Mouse (Mus musculus) heart, embryonic 10.5 days (tissue): Measurements from ENCODE around the gene Phb2. TPM values are rescaled to one million over a fixed set of nuclear protein-coding genes. Genes with fewer than 3 reads are reported as not detected.

Source experiments
- DNase-seq: peaks from one replicate; pipeline ENCODE4 v3.0.0-alpha.2; 2017; ENCODE audit warnings: low spot score
- H3K27ac ChIP-seq: fragments of 300-500 bp; sonication (generic); 2 replicates; pipeline ENCODE4 v1.5.1; 2016; ENCODE audit warnings: mild to moderate bottlenecking
- H3K27me3 ChIP-seq: fragments of 300-500 bp; sonication (generic); 2 replicates; pipeline ENCODE4 v1.6.1; 2016; ENCODE audit warnings: mild to moderate bottlenecking; ENCODE audit not compliant: poor library complexity, insufficient read depth, severe bottlenecking
- H3K36me3 ChIP-seq: fragments of 300-500 bp; sonication (generic); 2 replicates; pipeline ENCODE4 v1.6.1; 2016; ENCODE audit warnings: mild to moderate bottlenecking, moderate library complexity
- H3K4me1 ChIP-seq: fragments of 300-500 bp; sonication (generic); 2 replicates; pipeline ENCODE4 v1.6.1; 2016; ENCODE audit warnings: mild to moderate bottlenecking
- H3K4me3 ChIP-seq: fragments of 300-500 bp; sonication (generic); 2 replicates; pipeline ENCODE4 v1.5.1; 2016; ENCODE audit warnings: mild to moderate bottlenecking, moderate library complexity
- H3K9me3 ChIP-seq: fragments of 300-500 bp; sonication (generic); 2 replicates; pipeline ENCODE4 v1.6.1; 2016; ENCODE audit warnings: mild to moderate bottlenecking, moderate library complexity
- WGBS: fragments of 180-500 bp; shearing (Covaris S2); methylation state at CpG from one replicate; pipeline ENCODE4 v1.1.7; 2016; 5-methylcytosine and 5-hydroxymethylcytosine counted together
- polyA plus RNA-seq: library from polyadenylated mRNA; unstranded; fragments of >200 nt; fragmentation: Nextera tagmentation; extraction: Ambion mirVana; gene quantifications from 2 replicates; pipeline ENCODE4 v1.2.1, GENCODE M21; 2016

Phb2 gene
- polyA plus RNA-seq: 438 and 483 TPM in 2 replicates

- Histone ChIP-seq H3K4me1 (peaks cover 23% of the 10 kb centered on the region), H3K27ac (peak within 1 kb of the TSS; percentile 96), H3K36me3 (peaks cover 66% of the 10 kb centered on the region), H3K4me3 (peak within 1 kb of the TSS; percentile 97), H3K9me3 (no peaks in the 10 kb centered on the region), H3K27me3 (no peaks in the 10 kb centered on the region)
- WGBS: under 1% methylated on average over 76 of the region's 76 CpGs
- DNase-seq: peak; percentile 99
Measured at GRCm38 (mm10) chr6:124711824-124712782, at the start of gene Phb2, which contains the start of gene Emg1. Gene Phb2, plus strand, starts transcription at chr6:124712336. Gene Emg1, minus strand, starts transcription at chr6:124712178.

- WGBS: under 1% methylated on average over 78 of the region's 87 CpGs
- peak within 1 kb of the TSS; percentile 93 for H3K27ac ChIP-seq
- H3K9me3 ChIP-seq: no peaks in the 10 kb centered on the region
- H3K27me3 ChIP-seq: no peaks in the 10 kb centered on the region
- H3K4me3 ChIP-seq: peak within 1 kb of the TSS; percentile 88
- H3K36me3 ChIP-seq: no peaks in the 10 kb centered on the region
- H3K4me1 ChIP-seq: peaks cover 8% of the 10 kb centered on the region; the same call in 1 of the 2 replicates
- peak; percentile 100 for DNase-seq
Measured at GRCm38 (mm10) chr6:124662477-124663423, 49.4 kb upstream of the Phb2 start, which contains the start of gene Lpcat3. Gene Lpcat3, plus strand, starts transcription at chr6:124663027.

GRCm38 (mm10) chr6:124663424-124663795 lies 48.7 kb upstream of the Phb2 start:
- H3K27ac ChIP-seq: peak overlapping the region; percentile 93
- WGBS: 20% methylated on average over 13 of the region's 13 CpGs

GRCm38 (mm10) chr6:124664256-124664655 lies 47.9 kb upstream of the Phb2 start:
- H3K4me1 ChIP-seq: peaks cover 8% of the 10 kb centered on the region; the same call in 1 of the 2 replicates
- 84% methylated on average over 7 of the region's 7 CpGs for WGBS
- H3K4me3 ChIP-seq: peak overlapping the region; percentile 88; the same call in 1 of the 2 replicates
- no peaks in the 10 kb centered on the region for H3K27me3 ChIP-seq
- H3K27ac ChIP-seq: no peak overlapping the region
- no peaks in the 10 kb centered on the region for H3K36me3 ChIP-seq
- no peak for DNase-seq
- no peaks in the 10 kb centered on the region for H3K9me3 ChIP-seq

More at GRCm38 (mm10) chr6:124663424-124663795, 48.7 kb upstream of the Phb2 start:
- H3K27me3 ChIP-seq: no peaks in the 10 kb centered on the region
- H3K4me3 ChIP-seq: peak overlapping the region; percentile 88
- H3K9me3 ChIP-seq: no peaks in the 10 kb centered on the region
- DNase-seq: no peak
- no peaks in the 10 kb centered on the region for H3K36me3 ChIP-seq
- H3K4me1 ChIP-seq: peaks cover 8% of the 10 kb centered on the region; the same call in 1 of the 2 replicates

GRCm38 (mm10) chr6:124665011-124665410 lies 47.1 kb upstream of the Phb2 start:
- Histone ChIP-seq H3K9me3 (no peaks in the 10 kb centered on the region), H3K4me1 (peaks cover 8% of the 10 kb centered on the region; the same call in 1 of the 2 replicates), H3K4me3 (no peak overlapping the region), H3K36me3 (no peaks in the 10 kb centered on the region), H3K27me3 (no peaks in the 10 kb centered on the region), H3K27ac (no peak overlapping the region)
- no peak for DNase-seq
- 96% methylated on average over 10 of the region's 10 CpGs for WGBS

- peaks cover 5% of the 10 kb centered on the region for H3K36me3 ChIP-seq
- peaks cover 7% of the 10 kb centered on the region; the same call in 1 of the 2 replicates for H3K4me1 ChIP-seq
- DNase-seq: no peak
- no peaks in the 10 kb centered on the region for H3K9me3 ChIP-seq
- H3K27me3 ChIP-seq: no peaks in the 10 kb centered on the region
- no peak overlapping the region for H3K4me3 ChIP-seq
- H3K27ac ChIP-seq: no peak overlapping the region
- WGBS: 77% methylated on average over 11 of the region's 11 CpGs
Measured at GRCm38 (mm10) chr6:124669234-124669859, 42.8 kb upstream of the Phb2 start.

GRCm38 (mm10) chr6:124670281-124670900 lies 41.7 kb upstream of the Phb2 start:
- Histone ChIP-seq H3K36me3 (peaks cover 10% of the 10 kb centered on the region), H3K4me3 (no peak overlapping the region), H3K4me1 (peaks cover 7% of the 10 kb centered on the region; the same call in 1 of the 2 replicates), H3K9me3 (no peaks in the 10 kb centered on the region), H3K27me3 (no peaks in the 10 kb centered on the region), H3K27ac (no peak overlapping the region)
- no peak for DNase-seq
- WGBS: 84% methylated on average over 7 of the region's 7 CpGs

GRCm38 (mm10) chr6:124672100-124672499 lies 40.0 kb upstream of the Phb2 start:
- DNase-seq: no peak
- no peak overlapping the region for H3K4me3 ChIP-seq
- peaks cover 7% of the 10 kb centered on the region; the same call in 1 of the 2 replicates for H3K4me1 ChIP-seq
- peaks cover 10% of the 10 kb centered on the region for H3K36me3 ChIP-seq
- no peak overlapping the region for H3K27ac ChIP-seq
- H3K9me3 ChIP-seq: no peaks in the 10 kb centered on the region
- WGBS: 54% methylated on average over 6 of the region's 6 CpGs
- no peaks in the 10 kb centered on the region for H3K27me3 ChIP-seq

GRCm38 (mm10) chr6:124673619-124674018 lies 38.5 kb upstream of the Phb2 start:
- 91% methylated on average over 9 of the region's 9 CpGs for WGBS
- Histone ChIP-seq H3K36me3 (peaks cover 10% of the 10 kb centered on the region), H3K27me3 (no peaks in the 10 kb centered on the region), H3K4me3 (no peak overlapping the region), H3K9me3 (no peaks in the 10 kb centered on the region), H3K27ac (no peak overlapping the region), H3K4me1 (peaks cover 7% of the 10 kb centered on the region; the same call in 1 of the 2 replicates)
- DNase-seq: no peak

- DNase-seq: no peak
- Histone ChIP-seq H3K9me3 (no peaks in the 10 kb centered on the region), H3K27me3 (no peaks in the 10 kb centered on the region), H3K4me1 (peaks cover 7% of the 10 kb centered on the region; the same call in 1 of the 2 replicates), H3K27ac (no peak overlapping the region), H3K4me3 (no peak overlapping the region), H3K36me3 (peaks cover 10% of the 10 kb centered on the region)
- WGBS: 92% methylated on average over 7 of the region's 7 CpGs
Measured at GRCm38 (mm10) chr6:124674591-124674990, 37.5 kb upstream of the Phb2 start.

- 84% methylated on average over 6 of the region's 6 CpGs for WGBS
Measured at GRCm38 (mm10) chr6:124676171-124676570, 36.0 kb upstream of the Phb2 start.

More at GRCm38 (mm10) chr6:124676171-124676570, 36.0 kb upstream of the Phb2 start:
- no peaks in the 10 kb centered on the region for H3K27me3 ChIP-seq
- no peak for DNase-seq
- H3K27ac ChIP-seq: no peak overlapping the region
- peaks cover 10% of the 10 kb centered on the region for H3K36me3 ChIP-seq
- H3K4me1 ChIP-seq: peaks cover 7% of the 10 kb centered on the region; the same call in 1 of the 2 replicates
- H3K9me3 ChIP-seq: no peaks in the 10 kb centered on the region
- H3K4me3 ChIP-seq: no peak overlapping the region
